Mouse (Mus musculus) MEL (cell line): ENCODE results near the gene Reps1.

ENCODE experiments used
- CHD1 ChIP-seq: IDR thresholded peaks from 2 replicates; pipeline ENCODE4 v1.6.1; 2012; ENCODE audit warnings: low read depth, mild to moderate bottlenecking, inconsistent platforms, low read length, improper control_type of control experiment
- CTCF ChIP-seq, 3 experiments: IDR thresholded peaks in 2 of 3; conservative IDR thresholded peaks in 1 of 3; 2 replicates each; pipeline ENCODE4 v1.5.1; 2011 to 2012; ENCODE audit warnings: low read length in 3 of 3, low read depth in 2 of 3, mild to moderate bottlenecking in 2 of 3, improper control_type of control experiment in 1 of 3, inconsistent platforms in 1 of 3, mixed read lengths in 1 of 3, moderate library complexity in 1 of 3; ENCODE audit not compliant: control insufficient read depth in 1 of 3, insufficient read depth in 1 of 3, poor library complexity in 1 of 3, severe bottlenecking in 1 of 3
- EP300 ChIP-seq, 2 experiments: IDR thresholded peaks; 2 replicates each; pipeline ENCODE4 v1.6.1; 2011; ENCODE audit warnings: improper control_type of control experiment in 2 of 2, low read length in 2 of 2, low read depth in 1 of 2, mild to moderate bottlenecking in 1 of 2
- HCFC1 ChIP-seq: IDR thresholded peaks from 2 replicates; pipeline ENCODE4 v1.6.1; 2012; ENCODE audit warnings: low read depth, mild to moderate bottlenecking, inconsistent platforms, low read length, improper control_type of control experiment, moderate library complexity
- MAZ ChIP-seq: IDR thresholded peaks from 2 replicates; pipeline ENCODE4 v1.6.1; 2012; ENCODE audit warnings: low read depth, mild to moderate bottlenecking, inconsistent platforms, low read length, improper control_type of control experiment
- MEF2A ChIP-seq: IDR thresholded peaks from 2 replicates; pipeline ENCODE4 v1.6.1; 2014; ENCODE audit warnings: low read depth, mild to moderate bottlenecking, inconsistent platforms, low read length, improper control_type of control experiment; ENCODE audit not compliant: poor library complexity, insufficient replicate concordance, severe bottlenecking; ENCODE audit errors: extremely low read depth
- MXI1 ChIP-seq: IDR thresholded peaks from 2 replicates; pipeline ENCODE4 v1.6.1; 2011; ENCODE audit warnings: mild to moderate bottlenecking, low read depth, low read length, improper control_type of control experiment
- MYC ChIP-seq: IDR thresholded peaks from 2 replicates; pipeline ENCODE4 v1.6.1; 2011; ENCODE audit warnings: low read depth, mild to moderate bottlenecking, low read length, improper control_type of control experiment, moderate library complexity
- NRF1 ChIP-seq: IDR thresholded peaks from 2 replicates; pipeline ENCODE4 v1.6.1; 2014; ENCODE audit warnings: low read depth, mild to moderate bottlenecking, inconsistent platforms, low read length, improper control_type of control experiment, moderate library complexity; ENCODE audit not compliant: poor library complexity, insufficient read depth, severe bottlenecking
- POLR2A ChIP-seq, 2 experiments: IDR thresholded peaks; 2 replicates each; pipeline ENCODE4 v1.6.1; 2011 to 2012; ENCODE audit warnings: low read length in 2 of 2, mild to moderate bottlenecking in 2 of 2, control low read depth in 1 of 2, improper control_type of control experiment in 1 of 2, low read depth in 1 of 2, moderate library complexity in 1 of 2; ENCODE audit not compliant: control insufficient read depth in 1 of 2, insufficient read depth in 1 of 2, poor library complexity in 1 of 2
- SMC3 ChIP-seq: IDR thresholded peaks from 2 replicates; pipeline ENCODE4 v1.6.1; 2011; ENCODE audit warnings: low read depth, low read length, improper control_type of control experiment
- USF2 ChIP-seq, 2 experiments: IDR thresholded peaks; 2 replicates each; pipeline ENCODE4 v1.6.1; 2011 to 2012; ENCODE audit warnings: improper control_type of control experiment in 2 of 2, low read length in 2 of 2, borderline replicate concordance in 1 of 2, inconsistent platforms in 1 of 2, low read depth in 1 of 2, mild to moderate bottlenecking in 1 of 2; ENCODE audit not compliant: insufficient read depth in 1 of 2
- ZNF384 ChIP-seq: IDR thresholded peaks from 2 replicates; pipeline ENCODE4 v1.6.1; 2012; ENCODE audit warnings: low read depth, mild to moderate bottlenecking, inconsistent platforms, low read length, improper control_type of control experiment

DNA sequence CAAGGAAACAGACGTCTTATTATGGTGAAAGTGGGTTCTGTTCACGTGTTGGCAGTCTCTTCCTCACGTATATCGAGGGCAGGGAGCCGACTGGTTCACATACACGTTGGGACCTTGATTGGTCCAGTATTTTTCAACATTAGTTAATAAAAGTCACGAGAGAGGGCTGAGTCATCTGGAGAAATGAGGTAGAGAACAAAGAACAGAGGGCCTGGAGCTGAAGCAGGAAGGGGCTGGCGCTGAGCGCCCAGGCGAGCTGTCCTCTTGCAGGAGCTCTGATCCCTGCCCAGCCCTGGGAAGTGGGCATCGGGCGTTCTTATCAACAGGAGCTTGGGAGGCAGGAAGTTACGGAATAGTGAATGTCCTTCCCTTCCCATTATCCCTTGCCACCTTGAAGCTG, 4.1 kb downstream of the Reps1 start:
- TF ChIP-seq EP300 (IDR thresholded peaks at IDR 0.05; ENCODE audit: low read depth in 1 of 2, low read length in 2 of 2) (no peak), POLR2A (IDR thresholded peaks at IDR 0.05; ENCODE audit: control insufficient read depth in 1 of 2, insufficient read depth in 1 of 2, low read depth in 1 of 2, low read length in 2 of 2, poor library complexity in 1 of 2) (no peak), MYC (no peak), CTCF (IDR thresholded peaks at IDR 0.05 in 2 of 3, conservative IDR thresholded peaks at IDR 0.05 in 1 of 3; ENCODE audit: control insufficient read depth in 1 of 3, insufficient read depth in 1 of 3, low read depth in 2 of 3, low read length in 3 of 3, poor library complexity in 1 of 3, severe bottlenecking in 1 of 3) (no peak), NRF1 (no peak), ZNF384 (no peak), MEF2A (no peak), CHD1 (no peak), SMC3 (no peak), HCFC1 (no peak), MAZ (no peak), MXI1 (no peak), USF2 (IDR thresholded peaks at IDR 0.05; ENCODE audit: borderline replicate concordance in 1 of 2, insufficient read depth in 1 of 2, low read depth in 1 of 2, low read length in 2 of 2) (no peak)
